Mouse (Mus musculus) forebrain, embryonic 12.5 days (tissue): Measurements from ENCODE around the gene Snrk. TPM values are rescaled to one million over a fixed set of nuclear protein-coding genes. Genes with fewer than 3 reads are reported as not detected.

Experiments used
- ATAC-seq: fragments of 200-750 bp; cut with Nextera tagmentation; 2 replicates; pipeline ENCODE4 v1.8.0; 2017; ENCODE audit warnings: moderate TSS enrichment; ENCODE audit not compliant: low FRiP score
- H3K27ac ChIP-seq: fragments of 300-500 bp; sonication (generic); 2 replicates; pipeline ENCODE4 v1.5.1; 2016; ENCODE audit warnings: mild to moderate bottlenecking
- H3K27me3 ChIP-seq: fragments of 300-500 bp; sonication (generic); 2 replicates; pipeline ENCODE4 v1.6.1; 2016; ENCODE audit warnings: mild to moderate bottlenecking
- H3K36me3 ChIP-seq: fragments of 300-500 bp; sonication (generic); replicated peaks from 2 replicates; pipeline ENCODE4 v1.6.1; 2016; ENCODE audit warnings: mild to moderate bottlenecking
- H3K4me1 ChIP-seq: fragments of 300-500 bp; sonication (generic); 2 replicates; pipeline ENCODE4 v1.6.1; 2016
- H3K4me2 ChIP-seq: fragments of 300-500 bp; sonication (generic); 2 replicates; pipeline ENCODE4 v1.6.1; 2016; ENCODE audit warnings: mild to moderate bottlenecking, moderate library complexity
- H3K4me3 ChIP-seq: fragments of 300-500 bp; sonication (generic); replicated peaks from 2 replicates; pipeline ENCODE4 v1.5.1; 2016; ENCODE audit warnings: mild to moderate bottlenecking
- H3K9ac ChIP-seq: fragments of 300-500 bp; sonication (generic); 2 replicates; pipeline ENCODE4 v1.6.1; 2016; ENCODE audit warnings: mild to moderate bottlenecking
- H3K9me3 ChIP-seq: fragments of 300-500 bp; sonication (generic); 2 replicates; pipeline ENCODE4 v1.6.1; 2016
- WGBS: fragments of 180-500 bp; shearing (Covaris S2); methylation state at CpG from one replicate; pipeline ENCODE4 v1.1.7; 2016; 5-methylcytosine and 5-hydroxymethylcytosine counted together
- polyA plus RNA-seq: library from polyadenylated mRNA; unstranded; fragments of >200 nt; fragmentation: Nextera tagmentation; extraction: Ambion mirVana; gene quantifications from 2 replicates; pipeline ENCODE4 v1.2.1, GENCODE M21; 2016

Snrk gene
- polyA plus RNA-seq, 1 experiment from 2014 or later = 51.1 TPM

- Histone ChIP-seq H3K27ac (no peak overlapping the region), H3K36me3 (no peaks in the 10 kb centered on the region), H3K9me3 (no peaks in the 10 kb centered on the region), H3K27me3 (no peaks in the 10 kb centered on the region), H3K4me2 (no peak overlapping the region), H3K4me1 (peaks cover 2% of the 10 kb centered on the region; the same call in 1 of the 2 replicates), H3K4me3 (no peak overlapping the region), H3K9ac (no peak overlapping the region)
- no peak for ATAC-seq
- 45% methylated on average over 7 of the region's 7 CpGs for WGBS
Observed at GRCm38 (mm10) chr9:122091171-122091570, 25.9 kb upstream of the Snrk start.

GRCm38 (mm10) chr9:122091782-122092228, 25.3 kb upstream of the Snrk start:
- 67% methylated on average over 5 of the region's 5 CpGs for WGBS
- Histone ChIP-seq H3K4me3 (no peak overlapping the region), H3K4me2 (no peak overlapping the region), H3K4me1 (peaks cover 2% of the 10 kb centered on the region; the same call in 1 of the 2 replicates), H3K27ac (no peak overlapping the region), H3K9me3 (no peaks in the 10 kb centered on the region), H3K36me3 (no peaks in the 10 kb centered on the region), H3K27me3 (no peaks in the 10 kb centered on the region), H3K9ac (no peak overlapping the region)
- ATAC-seq = no peak

GRCm38 (mm10) chr9:122094171-122094570, 22.9 kb upstream of the Snrk start:
- no peaks in the 10 kb centered on the region for H3K36me3 ChIP-seq
- H3K4me3 ChIP-seq = no peak overlapping the region
- no peaks in the 10 kb centered on the region for H3K27me3 ChIP-seq
- H3K9ac ChIP-seq = no peak overlapping the region
- no peak overlapping the region for H3K4me2 ChIP-seq
- H3K9me3 ChIP-seq = no peaks in the 10 kb centered on the region
- H3K4me1 ChIP-seq = no peaks in the 10 kb centered on the region
- no peak for ATAC-seq
- 74% methylated on average over 1 of the region's 1 CpGs for WGBS
- H3K27ac ChIP-seq = no peak overlapping the region

GRCm38 (mm10) chr9:122096822-122097511, 20.1 kb upstream of the Snrk start:
- Histone ChIP-seq H3K4me1 (no peaks in the 10 kb centered on the region), H3K27me3 (no peaks in the 10 kb centered on the region), H3K4me3 (no peak overlapping the region), H3K27ac (no peak overlapping the region), H3K9me3 (no peaks in the 10 kb centered on the region), H3K9ac (no peak overlapping the region), H3K4me2 (no peak overlapping the region), H3K36me3 (no peaks in the 10 kb centered on the region)
- 95% methylated on average over 5 of the region's 5 CpGs for WGBS
- ATAC-seq = no peak

- ATAC-seq = no peak
- Histone ChIP-seq H3K4me2 (no peak overlapping the region), H3K36me3 (no peaks in the 10 kb centered on the region), H3K4me1 (no peaks in the 10 kb centered on the region), H3K4me3 (no peak overlapping the region), H3K9me3 (no peaks in the 10 kb centered on the region), H3K9ac (no peak overlapping the region), H3K27me3 (no peaks in the 10 kb centered on the region), H3K27ac (no peak overlapping the region)
- 80% methylated on average over 6 of the region's 6 CpGs for WGBS
Observed at GRCm38 (mm10) chr9:122097535-122097934, 19.5 kb upstream of the Snrk start.

GRCm38 (mm10) chr9:122100584-122101127, 16.4 kb upstream of the Snrk start:
- no peak overlapping the region for H3K4me3 ChIP-seq

GRCm38 (mm10) chr9:122101196-122101595, 15.9 kb upstream of the Snrk start:
- no peak for ATAC-seq
- no peaks in the 10 kb centered on the region for H3K4me1 ChIP-seq
- no peaks in the 10 kb centered on the region for H3K27me3 ChIP-seq
- no peak overlapping the region for H3K4me3 ChIP-seq
- no peak overlapping the region for H3K9ac ChIP-seq
- H3K36me3 ChIP-seq = no peaks in the 10 kb centered on the region
- 84% methylated on average over 4 of the region's 4 CpGs for WGBS
- H3K9me3 ChIP-seq = no peaks in the 10 kb centered on the region
- no peak overlapping the region for H3K27ac ChIP-seq
- H3K4me2 ChIP-seq = no peak overlapping the region

More at GRCm38 (mm10) chr9:122100584-122101127, 16.4 kb upstream of the Snrk start:
- Histone ChIP-seq H3K9ac (no peak overlapping the region), H3K27me3 (no peaks in the 10 kb centered on the region), H3K27ac (no peak overlapping the region), H3K9me3 (no peaks in the 10 kb centered on the region), H3K4me2 (no peak overlapping the region), H3K4me1 (no peaks in the 10 kb centered on the region), H3K36me3 (no peaks in the 10 kb centered on the region)
- ATAC-seq = no peak

- Histone ChIP-seq H3K36me3 (no peaks in the 10 kb centered on the region), H3K4me1 (no peaks in the 10 kb centered on the region), H3K4me3 (no peak overlapping the region), H3K9me3 (no peaks in the 10 kb centered on the region), H3K9ac (no peak overlapping the region), H3K4me2 (no peak overlapping the region), H3K27me3 (no peaks in the 10 kb centered on the region), H3K27ac (no peak overlapping the region)
- WGBS = 76% methylated on average over 9 of the region's 9 CpGs
- no peak for ATAC-seq
Observed at GRCm38 (mm10) chr9:122103550-122104284, 13.3 kb upstream of the Snrk start.

GRCm38 (mm10) chr9:122104285-122104829, 12.7 kb upstream of the Snrk start:
- no peak overlapping the region for H3K27ac ChIP-seq
- H3K4me1 ChIP-seq = no peaks in the 10 kb centered on the region
- WGBS = 60% methylated on average over 7 of the region's 7 CpGs
- H3K9ac ChIP-seq = no peak overlapping the region
- no peak for ATAC-seq
- no peaks in the 10 kb centered on the region for H3K27me3 ChIP-seq
- no peak overlapping the region for H3K4me3 ChIP-seq
- H3K36me3 ChIP-seq = no peaks in the 10 kb centered on the region
- no peaks in the 10 kb centered on the region for H3K9me3 ChIP-seq
- no peak overlapping the region for H3K4me2 ChIP-seq

- 73% methylated on average over 7 of the region's 7 CpGs for WGBS
- H3K9ac ChIP-seq = no peak overlapping the region
- no peak for ATAC-seq
Observed at GRCm38 (mm10) chr9:122107701-122108375, 9.2 kb upstream of the Snrk start.

GRCm38 (mm10) chr9:122109553-122110225, 7.4 kb upstream of the Snrk start:
- Histone ChIP-seq H3K27ac (no peak overlapping the region), H3K4me3 (no peak overlapping the region), H3K9ac (no peak overlapping the region), H3K4me1 (peaks cover 5% of the 10 kb centered on the region; the same call in 1 of the 2 replicates), H3K27me3 (no peaks in the 10 kb centered on the region), H3K9me3 (no peaks in the 10 kb centered on the region), H3K4me2 (no peak overlapping the region), H3K36me3 (no peaks in the 10 kb centered on the region)
- ATAC-seq = no peak
- 56% methylated on average over 8 of the region's 8 CpGs for WGBS

More at GRCm38 (mm10) chr9:122107701-122108375, 9.2 kb upstream of the Snrk start:
- no peak overlapping the region for H3K4me3 ChIP-seq
- H3K4me1 ChIP-seq = peaks cover 5% of the 10 kb centered on the region; the same call in 1 of the 2 replicates
- H3K36me3 ChIP-seq = no peaks in the 10 kb centered on the region
- H3K27me3 ChIP-seq = no peaks in the 10 kb centered on the region
- no peak overlapping the region for H3K4me2 ChIP-seq
- no peaks in the 10 kb centered on the region for H3K9me3 ChIP-seq
- H3K27ac ChIP-seq = no peak overlapping the region
